Mouse (Mus musculus) megakaryocyte, embryonic 14.5 days (primary cell): ENCODE measurements around the gene Ripor2. TPM values are rescaled to one million over a fixed set of nuclear protein-coding genes. Genes with fewer than 3 reads are reported as not detected.

Experiments
- H3K27me3 ChIP-seq: replicated peaks from 2 replicates; pipeline ENCODE3; 2012; ENCODE audit warnings: inconsistent platforms
- H3K36me3 ChIP-seq: replicated peaks from 2 replicates; pipeline ENCODE3; 2012; ENCODE audit warnings: low read length, inconsistent platforms, mixed read lengths
- H3K4me1 ChIP-seq: 2 replicates; pipeline ENCODE4 v1.6.1; 2012; ENCODE audit warnings: inconsistent platforms
- H3K4me3 ChIP-seq: replicated peaks from 2 replicates; pipeline ENCODE3; 2012; ENCODE audit warnings: moderate library complexity, mild to moderate bottlenecking, inconsistent platforms
- H3K9me3 ChIP-seq: 2 replicates; pipeline ENCODE4 v1.6.1; 2012; ENCODE audit warnings: inconsistent platforms
- FLI1 ChIP-seq: IDR thresholded peaks from 2 replicates; pipeline ENCODE4 v1.6.1; 2012; ENCODE audit warnings: low read length, inconsistent platforms, mixed read lengths
- GATA1 ChIP-seq: IDR thresholded peaks from 3 replicates; pipeline ENCODE4 v1.6.1; 2012; ENCODE audit warnings: mixed read lengths, low read length, inconsistent platforms, borderline replicate concordance
- polyA plus RNA-seq: library from polyadenylated mRNA; stranded (reverse); fragments of >175 nt; gene quantifications from 2 replicates; pipeline ENCODE4 v1.2.3, GENCODE M21; 2012; ENCODE audit warnings: low replicate concordance; ENCODE audit not compliant: insufficient read depth

The Ripor2 gene
- polyA plus RNA-seq, 1 experiment: 12.6 TPM

DNA sequence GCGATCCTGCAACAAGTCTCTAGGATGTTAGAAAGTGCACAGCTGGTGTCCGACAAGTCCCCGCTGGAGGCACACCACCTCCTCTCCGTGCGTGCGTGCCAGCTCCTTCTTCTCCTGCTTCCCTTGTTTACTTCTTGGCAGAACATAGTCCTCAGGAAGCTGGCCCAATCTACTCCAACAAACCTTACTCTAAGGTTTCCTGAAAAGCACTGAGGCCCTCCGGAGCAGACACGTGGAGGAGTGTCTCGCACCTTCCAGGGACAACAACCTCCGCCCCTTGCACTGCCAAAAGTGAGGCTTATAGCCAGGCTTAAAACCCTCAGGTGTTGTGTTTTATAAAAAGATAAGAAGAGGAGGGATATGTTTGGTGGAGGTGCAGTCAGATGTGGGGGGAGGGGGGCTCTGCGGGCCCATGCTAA lies 21.6 kb downstream of the Ripor2 start:
- peaks cover 98% of the 10 kb centered on the region for H3K4me1 ChIP-seq
- H3K9me3 ChIP-seq: no peaks in the 10 kb centered on the region
- TF ChIP-seq FLI1 (no peak), GATA1 (no peak)
- H3K36me3 ChIP-seq: peaks cover 72% of the 10 kb centered on the region
- H3K27me3 ChIP-seq: no peaks in the 10 kb centered on the region
- H3K4me3 ChIP-seq: peak overlapping the region; percentile 93

DNA sequence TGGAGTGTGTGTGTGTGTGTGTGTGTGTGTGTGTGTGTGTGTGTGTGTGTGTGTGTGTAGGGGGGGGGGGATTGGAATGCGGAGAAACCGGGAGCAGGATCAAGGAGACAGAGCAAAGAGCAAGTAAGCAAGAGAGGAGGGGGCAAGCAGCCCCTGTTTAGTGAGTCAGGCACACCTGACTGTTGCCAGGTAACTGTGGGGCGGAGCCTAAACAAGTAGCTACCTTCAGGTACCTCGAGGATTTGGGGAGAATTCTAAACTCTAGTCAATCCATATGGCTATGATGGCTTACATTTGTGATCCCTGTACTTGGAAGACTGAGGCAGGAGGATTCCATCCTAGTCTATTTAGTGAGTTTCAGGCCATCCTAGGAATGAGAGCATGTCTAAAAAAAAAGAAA lies 22.1 kb downstream of the Ripor2 start:
- Histone ChIP-seq H3K27me3 (no peaks in the 10 kb centered on the region), H3K36me3 (peaks cover 72% of the 10 kb centered on the region), H3K4me1 (peaks cover 98% of the 10 kb centered on the region), H3K4me3 (peak overlapping the region; percentile 93), H3K9me3 (no peaks in the 10 kb centered on the region)
- no peak for TF ChIP-seq GATA1
- TF ChIP-seq FLI1: no peak

DNA sequence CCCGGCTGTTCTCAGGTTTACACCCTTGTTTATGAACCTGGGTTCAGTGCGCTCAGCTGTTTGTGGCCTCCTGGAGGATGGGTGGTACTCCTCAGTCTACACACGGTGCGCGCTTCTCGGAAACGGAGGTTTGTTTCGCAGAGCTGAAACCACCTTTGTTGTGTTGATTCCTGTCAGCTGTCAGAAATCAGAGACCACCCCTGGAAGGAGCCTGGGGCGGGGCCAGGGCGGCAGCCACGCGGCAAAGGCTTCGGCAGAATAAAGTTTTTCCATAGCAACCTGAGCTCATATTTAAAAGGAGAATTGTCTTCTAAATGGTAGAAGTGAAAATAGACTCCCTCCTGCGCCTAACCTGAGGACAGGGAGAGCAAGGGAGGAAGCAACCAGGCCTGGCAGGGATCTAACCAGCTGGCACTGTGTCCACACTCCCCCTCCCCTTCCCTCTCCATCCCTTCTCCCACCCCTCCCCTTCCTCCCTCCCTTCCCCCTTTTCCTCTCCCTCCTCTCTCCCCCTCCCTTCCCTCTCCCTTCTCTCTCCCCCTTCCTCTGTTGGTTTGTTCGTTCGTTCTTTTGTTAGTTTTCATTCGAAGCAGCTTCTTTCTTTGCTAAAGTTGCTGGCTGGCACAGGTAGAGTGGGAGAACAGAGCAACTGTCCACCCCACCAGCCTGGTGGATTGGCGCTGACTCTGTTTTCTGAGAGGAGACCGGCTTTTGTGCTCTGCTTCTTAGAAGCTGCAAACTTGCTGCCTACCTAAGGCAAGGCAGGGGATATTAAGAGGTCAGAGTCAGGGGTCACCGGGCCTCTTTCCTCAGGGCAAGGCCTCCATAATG lies 23.0 kb downstream of the Ripor2 start:
- H3K27me3 ChIP-seq: no peaks in the 10 kb centered on the region

DNA sequence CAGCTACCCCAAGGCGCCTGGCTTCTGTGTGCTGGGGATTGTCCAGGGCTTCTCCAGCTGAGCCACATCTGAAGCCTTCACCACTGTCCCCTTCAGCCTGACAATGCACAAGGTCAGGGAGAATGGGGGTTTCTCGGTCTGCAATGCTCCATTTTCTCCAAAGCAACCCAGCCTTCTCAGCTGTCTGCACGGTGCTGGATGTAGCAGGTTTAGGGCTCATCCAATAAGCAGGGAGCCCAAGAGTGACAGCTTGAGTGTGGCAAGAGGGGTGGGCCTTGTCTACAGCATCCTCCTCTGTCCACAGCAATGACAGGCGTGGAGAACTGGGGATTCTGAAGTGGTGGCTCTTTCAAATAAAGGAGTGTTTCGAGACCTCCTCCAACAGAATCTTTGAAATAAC lies 23.8 kb downstream of the Ripor2 start:
- peaks cover 100% of the 10 kb centered on the region for H3K4me1 ChIP-seq
- H3K4me3 ChIP-seq: peak overlapping the region; percentile 92
- peaks cover 76% of the 10 kb centered on the region for H3K36me3 ChIP-seq
- H3K27me3 ChIP-seq: no peaks in the 10 kb centered on the region
- H3K9me3 ChIP-seq: no peaks in the 10 kb centered on the region
- no peak for TF ChIP-seq FLI1
- TF ChIP-seq GATA1: no peak

More for the DNA sequence above, 23.0 kb downstream of the Ripor2 start:
- Histone ChIP-seq H3K4me3 (peak overlapping the region; percentile 92), H3K36me3 (peaks cover 72% of the 10 kb centered on the region), H3K4me1 (peaks cover 98% of the 10 kb centered on the region), H3K9me3 (no peaks in the 10 kb centered on the region)
- TF ChIP-seq FLI1: no peak
- no peak for TF ChIP-seq GATA1

DNA sequence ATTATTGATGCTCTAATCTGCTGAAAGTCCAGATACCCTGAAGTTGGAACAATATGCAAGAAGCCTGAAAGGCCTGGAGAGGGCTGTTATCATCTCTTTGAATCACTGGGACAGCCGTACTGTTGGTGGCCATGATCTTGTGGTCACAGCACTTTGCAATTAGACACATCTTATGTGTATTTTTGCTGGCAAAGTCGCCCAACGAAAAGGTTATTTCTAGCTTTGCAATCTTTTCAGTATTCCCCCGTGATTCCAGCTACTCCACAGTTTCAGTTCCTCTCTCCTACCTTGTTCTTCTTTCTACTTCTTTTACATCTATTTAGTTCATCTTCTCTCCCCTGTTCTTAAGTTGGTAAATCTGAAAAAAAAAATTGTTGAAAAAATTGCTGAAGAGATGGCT lies 26.0 kb downstream of the Ripor2 start:
- Histone ChIP-seq H3K36me3 (peaks cover 80% of the 10 kb centered on the region), H3K27me3 (no peaks in the 10 kb centered on the region), H3K4me3 (no peak overlapping the region), H3K9me3 (no peaks in the 10 kb centered on the region), H3K4me1 (peaks cover 100% of the 10 kb centered on the region)
- TF ChIP-seq GATA1 (no peak), FLI1 (no peak)

DNA sequence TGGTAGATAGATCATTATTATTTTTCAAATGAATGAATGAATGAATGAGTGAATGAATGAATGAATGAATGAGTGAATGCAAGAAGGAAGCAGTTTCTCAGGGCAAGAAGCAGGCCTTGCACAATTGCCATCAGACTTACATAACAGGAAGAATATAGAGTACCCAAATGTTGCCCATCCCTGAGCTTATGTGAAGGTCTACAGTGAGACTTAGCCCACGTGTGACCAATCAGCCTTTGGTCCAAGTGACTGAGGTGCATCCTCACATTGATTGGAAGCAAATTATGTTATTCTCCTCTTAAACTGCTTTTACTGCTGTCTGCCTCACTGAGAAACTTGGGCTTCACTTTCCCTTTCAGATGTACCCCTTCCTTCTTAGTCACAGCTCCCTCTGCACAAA lies 26.7 kb downstream of the Ripor2 start:
- peaks cover 100% of the 10 kb centered on the region for H3K4me1 ChIP-seq
- no peak for TF ChIP-seq GATA1
- TF ChIP-seq FLI1: no peak
- no peaks in the 10 kb centered on the region for H3K9me3 ChIP-seq
- H3K27me3 ChIP-seq: no peaks in the 10 kb centered on the region
- H3K4me3 ChIP-seq: no peak overlapping the region
- peaks cover 86% of the 10 kb centered on the region for H3K36me3 ChIP-seq

DNA sequence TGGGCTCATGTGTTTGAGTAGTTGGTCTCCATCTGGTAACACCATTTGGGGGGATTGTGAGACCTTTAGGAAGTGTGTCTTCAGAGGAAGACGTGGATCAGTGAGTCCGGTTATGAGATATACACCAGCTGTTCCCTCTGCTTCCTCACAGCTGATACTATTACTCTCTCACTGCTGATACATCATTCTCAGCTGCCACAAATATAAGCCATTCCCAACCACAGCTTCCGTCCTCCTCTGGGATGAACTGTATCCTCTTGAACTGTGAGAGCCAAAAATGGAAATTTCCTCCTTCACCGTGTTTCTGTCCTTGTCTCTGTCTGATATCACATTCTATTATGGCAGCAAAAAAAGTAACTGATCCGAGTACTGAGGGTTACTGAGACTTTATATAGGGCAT lies 28.9 kb downstream of the Ripor2 start:
- H3K4me1 ChIP-seq: peaks cover 100% of the 10 kb centered on the region
- TF ChIP-seq FLI1: no peak
- TF ChIP-seq GATA1: no peak
- no peak overlapping the region for H3K4me3 ChIP-seq
- no peaks in the 10 kb centered on the region for H3K27me3 ChIP-seq
- H3K36me3 ChIP-seq: peaks cover 93% of the 10 kb centered on the region
- H3K9me3 ChIP-seq: no peaks in the 10 kb centered on the region

DNA sequence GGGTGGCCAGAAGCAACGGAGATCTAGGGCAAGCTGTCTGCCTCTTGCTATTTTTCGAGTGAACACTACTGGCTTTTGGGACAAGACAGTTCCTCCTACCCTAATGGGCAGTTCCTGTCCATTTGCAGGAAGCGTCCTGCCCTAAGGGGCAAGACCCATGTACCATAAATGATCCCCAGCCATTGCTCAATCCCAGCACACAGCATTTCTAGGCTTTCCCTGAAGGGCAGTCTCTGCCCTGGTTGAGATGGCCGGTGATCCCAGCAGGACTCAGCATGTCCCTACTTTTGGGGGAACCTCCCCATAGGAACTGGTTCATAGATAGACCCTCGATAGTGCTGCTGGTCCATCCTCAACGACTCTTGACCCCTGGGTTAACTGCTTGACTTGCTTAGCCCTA lies 31.0 kb downstream of the Ripor2 start:
- Histone ChIP-seq H3K4me1 (peaks cover 100% of the 10 kb centered on the region), H3K36me3 (peaks cover 95% of the 10 kb centered on the region), H3K4me3 (peak overlapping the region; percentile 8), H3K9me3 (no peaks in the 10 kb centered on the region), H3K27me3 (no peaks in the 10 kb centered on the region)
- TF ChIP-seq FLI1: no peak
- TF ChIP-seq GATA1: no peak

DNA sequence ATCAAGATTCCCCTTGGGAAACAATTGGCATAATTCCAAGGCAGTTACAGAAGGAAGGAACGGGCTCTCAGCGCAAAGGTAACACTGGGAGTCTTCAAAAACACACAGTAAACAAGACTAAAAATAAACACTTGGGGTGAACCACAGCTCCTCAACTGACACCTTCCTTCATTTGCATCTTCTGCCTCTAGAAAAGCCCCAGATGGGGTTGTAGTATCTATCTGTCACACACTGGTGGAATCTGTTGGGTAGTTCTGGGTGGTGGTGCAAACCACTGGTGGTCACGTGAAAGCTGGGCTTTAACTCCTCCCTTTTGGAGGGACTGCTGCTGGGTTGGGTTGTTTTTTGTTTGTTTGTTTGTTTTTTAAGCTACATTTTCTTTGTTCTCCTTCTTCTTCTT lies 31.4 kb downstream of the Ripor2 start:
- H3K4me1 ChIP-seq: peaks cover 100% of the 10 kb centered on the region
- no peaks in the 10 kb centered on the region for H3K27me3 ChIP-seq
- no peaks in the 10 kb centered on the region for H3K9me3 ChIP-seq
- no peak for TF ChIP-seq GATA1
- TF ChIP-seq FLI1: no peak
- peaks cover 95% of the 10 kb centered on the region for H3K36me3 ChIP-seq
- peak overlapping the region; percentile 8 for H3K4me3 ChIP-seq

DNA sequence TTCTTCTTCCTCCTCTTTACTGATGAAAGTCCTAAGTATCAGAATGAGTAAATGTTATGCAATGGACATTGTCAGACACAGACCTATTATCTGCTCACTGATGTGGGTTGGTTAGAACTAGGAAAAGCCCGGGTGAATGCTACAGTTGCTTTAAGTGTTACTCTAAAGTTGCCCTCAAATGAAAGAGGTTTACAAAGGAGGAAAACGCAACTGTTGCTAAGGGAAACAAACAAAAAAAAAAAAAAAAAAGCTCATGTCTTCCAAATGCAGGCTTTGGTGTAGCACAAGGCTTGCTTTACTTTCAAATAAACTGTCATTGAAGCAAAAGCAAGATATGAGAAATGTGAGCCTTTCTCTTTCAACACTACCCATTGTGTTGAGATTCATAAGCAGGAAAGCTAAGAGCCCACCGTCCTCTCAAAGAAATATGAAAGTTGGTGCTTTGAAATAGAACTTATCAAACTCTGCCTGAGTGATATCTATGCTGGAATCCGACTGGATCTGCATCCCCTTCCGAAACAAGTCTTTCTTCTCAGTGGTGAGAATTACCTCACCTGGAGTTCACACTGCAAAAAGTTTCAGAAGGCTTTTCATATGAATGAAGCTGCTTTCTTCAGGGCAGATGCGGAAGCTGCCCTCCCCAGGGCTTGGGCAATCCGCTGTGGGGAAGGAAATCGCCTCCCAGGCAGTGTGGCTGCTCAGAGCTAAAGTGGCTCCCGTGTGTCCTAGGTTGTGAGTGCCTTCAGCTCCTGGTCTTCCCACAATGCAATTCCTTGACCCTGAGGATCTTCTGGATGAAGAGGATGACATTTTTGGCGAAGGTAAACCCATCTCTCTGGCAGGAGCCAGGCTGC lies 32.2 kb downstream of the Ripor2 start:
- Histone ChIP-seq H3K27me3 (no peaks in the 10 kb centered on the region), H3K9me3 (no peaks in the 10 kb centered on the region), H3K4me1 (peaks cover 99% of the 10 kb centered on the region), H3K4me3 (peak overlapping the region; percentile 67), H3K36me3 (peaks cover 95% of the 10 kb centered on the region)
- TF ChIP-seq GATA1: no peak
- no peak for TF ChIP-seq FLI1
